Mouse (Mus musculus) heart, postnatal 0 days (tissue): ENCODE data around the gene Eaf2.

ENCODE experiments used
- CTCF ChIP-seq: IDR thresholded peaks from 2 replicates; pipeline ENCODE4 v1.5.1; 2016; ENCODE audit warnings: antibody characterized with exemption, control low read depth, low read depth
- EP300 ChIP-seq: IDR thresholded peaks from 2 replicates; pipeline ENCODE4 v1.6.1; 2016; ENCODE audit warnings: antibody characterized with exemption, low read depth

DNA sequence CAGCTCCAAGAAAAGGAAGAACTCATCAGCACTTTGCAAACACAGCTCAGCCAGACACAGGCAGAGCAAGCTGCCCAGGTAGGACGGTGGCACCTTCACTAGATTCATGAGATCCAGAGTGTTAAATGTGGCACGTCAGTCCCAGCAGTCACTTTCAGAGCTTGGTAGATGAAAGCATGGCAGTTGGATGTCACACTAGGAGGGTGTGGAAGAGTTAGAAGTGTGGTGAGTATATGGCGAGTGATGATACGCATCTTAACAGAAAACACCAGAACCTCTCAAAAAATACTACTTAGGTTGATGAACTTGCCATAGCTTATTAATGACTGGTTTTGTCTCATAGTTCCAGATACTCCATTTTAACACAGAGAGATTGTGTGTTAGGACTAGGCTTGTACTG, 16.6 kb upstream of the Eaf2 start:
- TF ChIP-seq CTCF (no peak), EP300 (no peak)
